Mouse (Mus musculus) myocyte (in vitro differentiated cells): ENCODE data around the gene Dennd2c.

Source experiments
- E2F4 ChIP-seq: IDR thresholded peaks from one replicate; pipeline ENCODE4 v1.6.1; 2011; ENCODE audit warnings: mild to moderate bottlenecking, control low read depth, moderate library complexity; ENCODE audit not compliant: insufficient read depth
- MAX ChIP-seq: IDR thresholded peaks from one replicate; pipeline ENCODE4 v1.6.1; 2011; ENCODE audit warnings: low read depth, mild to moderate bottlenecking, control low read depth
- MYOD1 ChIP-seq, 3 experiments: IDR thresholded peaks; one replicate each; pipeline ENCODE4 v1.6.1; 2011; ENCODE audit warnings: control low read depth in 2 of 3, low read depth in 2 of 3, mild to moderate bottlenecking in 2 of 3, moderate library complexity in 1 of 3; ENCODE audit not compliant: insufficient read length in 2 of 3, control insufficient read depth in 1 of 3
- POLR2A ChIP-seq: IDR thresholded peaks from one replicate; pipeline ENCODE4 v1.6.1; 2011; ENCODE audit warnings: low read depth, mild to moderate bottlenecking, control low read depth, moderate library complexity; ENCODE audit not compliant: insufficient read length
- REST ChIP-seq: IDR thresholded peaks from one replicate; pipeline ENCODE4 v1.6.1; 2011; ENCODE audit warnings: mild to moderate bottlenecking, control low read depth, moderate library complexity; ENCODE audit not compliant: insufficient read depth, insufficient read length
- SRF ChIP-seq: IDR thresholded peaks from one replicate; pipeline ENCODE4 v1.6.1; 2011; ENCODE audit warnings: low read depth; ENCODE audit not compliant: control insufficient read depth, insufficient read length
- USF1 ChIP-seq: IDR thresholded peaks from one replicate; pipeline ENCODE4 v1.6.1; 2011; ENCODE audit warnings: low read depth, mild to moderate bottlenecking, control low read depth, moderate library complexity

DNA sequence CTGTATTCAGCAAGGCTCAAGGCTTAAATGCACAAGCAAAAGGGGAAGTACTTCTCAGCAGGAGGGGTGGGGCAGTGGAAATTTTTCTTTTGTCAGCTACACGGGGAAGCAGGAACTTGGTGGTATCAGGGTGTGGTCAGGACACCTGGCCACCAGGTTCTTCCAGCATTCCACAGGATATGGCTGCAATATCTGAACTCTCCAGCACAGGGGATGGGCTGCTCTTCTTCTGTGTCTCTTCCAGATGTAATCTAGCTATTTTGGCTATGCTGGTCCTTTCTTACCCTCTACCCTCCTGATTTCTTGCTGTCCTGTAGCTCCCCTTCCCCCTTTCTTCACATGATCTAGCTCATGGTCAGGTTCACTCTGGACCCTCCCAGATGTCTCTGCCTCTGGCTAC is 90.8 kb downstream of the Dennd2c start:
- no peak for TF ChIP-seq SRF
- TF ChIP-seq MAX: no peak
- TF ChIP-seq REST: no peak
- TF ChIP-seq POLR2A: no peak
- no peak for TF ChIP-seq E2F4
- TF ChIP-seq USF1: no peak
- TF ChIP-seq MYOD1 (IDR thresholded peaks at IDR 0.05; ENCODE audit: control insufficient read depth in 1 of 3, insufficient read length in 2 of 3, low read depth in 2 of 3): no peak
